Mouse (Mus musculus): Measurements from ENCODE around the gene Sacs. TPM values are rescaled to one million over a fixed set of nuclear protein-coding genes. Genes with fewer than 3 reads are reported as not detected.

Sacs gene
- polyA plus RNA-seq, 1 experiment from 2014 or later = 4.0 TPM

GRCm38 (mm10) chr14:61238751-61239150 is 100.5 kb downstream of the Sacs start:
- Histone ChIP-seq H3K4me3 (no peak overlapping the region), H3K9me3 (replicated peaks) (no peaks in the 10 kb centered on the region), H3K9ac (no peak overlapping the region), H3K4me1 (replicated peaks) (peaks cover 11% of the 10 kb centered on the region), H3K27me3 (no peaks in the 10 kb centered on the region), H3K27ac (no peak overlapping the region), H3K36me3 (no peaks in the 10 kb centered on the region), H3K4me2 (no peak overlapping the region)
- no peak for ATAC-seq (replicated peaks; ENCODE audit: insufficient number of reproducible peaks, insufficient read depth, low FRiP score, low read depth)
- 44% methylated on average over 9 of the region's 9 CpGs for WGBS

GRCm38 (mm10) chr14:61242611-61243010 is 104.4 kb downstream of the Sacs start:
- no peak overlapping the region for H3K27ac ChIP-seq
- H3K27me3 ChIP-seq = no peaks in the 10 kb centered on the region
- H3K9me3 ChIP-seq (replicated peaks) = no peaks in the 10 kb centered on the region
- WGBS = 35% methylated on average over 6 of the region's 6 CpGs
- no peak overlapping the region for H3K9ac ChIP-seq
- H3K4me2 ChIP-seq = no peak overlapping the region
- no peaks in the 10 kb centered on the region for H3K36me3 ChIP-seq
- H3K4me3 ChIP-seq = no peak overlapping the region
- ATAC-seq (replicated peaks; ENCODE audit: insufficient number of reproducible peaks, insufficient read depth, low FRiP score, low read depth) = no peak
- H3K4me1 ChIP-seq (replicated peaks) = no peaks in the 10 kb centered on the region

GRCm38 (mm10) chr14:61246444-61246843 is 108.2 kb downstream of the Sacs start:
- no peaks in the 10 kb centered on the region for H3K27me3 ChIP-seq
- ATAC-seq (replicated peaks; ENCODE audit: insufficient number of reproducible peaks, insufficient read depth, low FRiP score, low read depth) = no peak
- H3K4me1 ChIP-seq (replicated peaks) = no peaks in the 10 kb centered on the region
- peaks cover 6% of the 10 kb centered on the region for H3K9me3 ChIP-seq (replicated peaks)
- H3K9ac ChIP-seq = no peak overlapping the region
- no peak overlapping the region for H3K4me2 ChIP-seq
- H3K36me3 ChIP-seq = peaks cover 15% of the 10 kb centered on the region; the same call in 1 of the 2 replicates
- 46% methylated on average over 3 of the region's 3 CpGs for WGBS
- no peak overlapping the region for H3K4me3 ChIP-seq
- H3K27ac ChIP-seq = no peak overlapping the region

GRCm38 (mm10) chr14:61252596-61253388 is 114.5 kb downstream of the Sacs start:
- Histone ChIP-seq H3K4me2 (no peak overlapping the region; the same call in 1 of the 2 replicates), H3K4me3 (no peak overlapping the region), H3K27me3 (no peaks in the 10 kb centered on the region), H3K36me3 (peaks cover 14% of the 10 kb centered on the region; the same call in 1 of the 2 replicates), H3K27ac (peak overlapping the region; percentile 81), H3K4me1 (replicated peaks) (peaks cover 13% of the 10 kb centered on the region), H3K9me3 (replicated peaks) (peaks cover 6% of the 10 kb centered on the region), H3K9ac (no peak overlapping the region)
- peak; percentile 78; the same call in 1 of the 2 replicates for ATAC-seq (replicated peaks; ENCODE audit: insufficient number of reproducible peaks, insufficient read depth, low FRiP score, low read depth)
- WGBS = 54% methylated on average over 14 of the region's 15 CpGs

- H3K9me3 ChIP-seq (replicated peaks) = no peaks in the 10 kb centered on the region
- peaks cover 6% of the 10 kb centered on the region; the same call in 1 of the 2 replicates for H3K4me1 ChIP-seq (replicated peaks)
- H3K9ac ChIP-seq = peak within 1 kb of the TSS; percentile 36; the same call in 1 of the 2 replicates
- WGBS = 36% methylated on average over 11 of the region's 11 CpGs
- peak; percentile 70 for ATAC-seq (replicated peaks; ENCODE audit: insufficient number of reproducible peaks, insufficient read depth, low FRiP score, low read depth)
- H3K36me3 ChIP-seq = no peaks in the 10 kb centered on the region
- peak within 1 kb of the TSS; percentile 84 for H3K27ac ChIP-seq
- no peaks in the 10 kb centered on the region for H3K27me3 ChIP-seq
- peak within 1 kb of the TSS; percentile 52 for H3K4me2 ChIP-seq
- peak within 1 kb of the TSS; percentile 38 for H3K4me3 ChIP-seq
These were observed 120.1 kb downstream of the Sacs start, which contains the start of gene Sgcg for GRCm38 (mm10) chr14:61258352-61258751. TSS of gene Sgcg (minus strand) at chr14:61258490.

GRCm38 (mm10) chr14:61259084-61259483 is 120.8 kb downstream of the Sacs start:
- no peak for ATAC-seq (replicated peaks; ENCODE audit: insufficient number of reproducible peaks, insufficient read depth, low FRiP score, low read depth)
- H3K4me2 ChIP-seq = no peak overlapping the region
- WGBS = 38% methylated on average over 3 of the region's 3 CpGs

GRCm38 (mm10) chr14:61267908-61268475 is 129.7 kb downstream of the Sacs start:
- no peak for ATAC-seq (replicated peaks; ENCODE audit: insufficient number of reproducible peaks, insufficient read depth, low FRiP score, low read depth)
- H3K4me3 ChIP-seq = no peak overlapping the region
- no peak overlapping the region for H3K9ac ChIP-seq
- H3K4me2 ChIP-seq = no peak overlapping the region
- no peak overlapping the region for H3K27ac ChIP-seq
- H3K36me3 ChIP-seq = no peaks in the 10 kb centered on the region
- no peaks in the 10 kb centered on the region for H3K9me3 ChIP-seq (replicated peaks)
- H3K4me1 ChIP-seq (replicated peaks) = peaks cover 9% of the 10 kb centered on the region
- 0 out of 2 replicates have a peak, but pooled peaks cover 6% of the 10 kb centered on the region for H3K27me3 ChIP-seq
- 44% methylated on average over 5 of the region's 5 CpGs for WGBS

More at GRCm38 (mm10) chr14:61259084-61259483, 120.8 kb downstream of the Sacs start:
- no peaks in the 10 kb centered on the region for H3K36me3 ChIP-seq
- H3K4me3 ChIP-seq = no peak overlapping the region
- peaks cover 6% of the 10 kb centered on the region; the same call in 1 of the 2 replicates for H3K4me1 ChIP-seq (replicated peaks)
- H3K9ac ChIP-seq = no peak overlapping the region
- H3K27me3 ChIP-seq = no peaks in the 10 kb centered on the region
- H3K27ac ChIP-seq = 0 out of 2 replicates have a peak overlapping the region, but pooled peaks have one; percentile 84
- H3K9me3 ChIP-seq (replicated peaks) = no peaks in the 10 kb centered on the region

GRCm38 (mm10) chr14:61274414-61275198 is 136.3 kb downstream of the Sacs start:
- peaks cover 29% of the 10 kb centered on the region for H3K27me3 ChIP-seq
- no peak overlapping the region for H3K27ac ChIP-seq
- peak overlapping the region; percentile 34 for H3K4me3 ChIP-seq
- 9% methylated on average over 38 of the region's 38 CpGs for WGBS
- no peak for ATAC-seq (replicated peaks; ENCODE audit: insufficient number of reproducible peaks, insufficient read depth, low FRiP score, low read depth)
- peaks cover 8% of the 10 kb centered on the region for H3K4me1 ChIP-seq (replicated peaks)
- peak overlapping the region; percentile 59 for H3K4me2 ChIP-seq
- no peaks in the 10 kb centered on the region for H3K36me3 ChIP-seq
- no peaks in the 10 kb centered on the region for H3K9me3 ChIP-seq (replicated peaks)
- H3K9ac ChIP-seq = 0 out of 2 replicates have a peak overlapping the region, but pooled peaks have one; percentile 10

- Histone ChIP-seq H3K4me2 (no peak overlapping the region), H3K27me3 (peaks cover 24% of the 10 kb centered on the region), H3K9ac (no peak overlapping the region), H3K9me3 (replicated peaks) (no peaks in the 10 kb centered on the region), H3K4me1 (replicated peaks) (peaks cover 8% of the 10 kb centered on the region), H3K4me3 (no peak overlapping the region), H3K27ac (no peak overlapping the region), H3K36me3 (no peaks in the 10 kb centered on the region)
- no peak for ATAC-seq (replicated peaks; ENCODE audit: insufficient number of reproducible peaks, insufficient read depth, low FRiP score, low read depth)
- WGBS = 38% methylated on average over 1 of the region's 1 CpGs
These were observed 139.0 kb downstream of the Sacs start for GRCm38 (mm10) chr14:61277285-61277684.

- Histone ChIP-seq H3K4me3 (no peak overlapping the region), H3K9me3 (replicated peaks) (no peaks in the 10 kb centered on the region), H3K9ac (no peak overlapping the region), H3K4me2 (no peak overlapping the region), H3K27ac (no peak overlapping the region), H3K27me3 (peaks cover 24% of the 10 kb centered on the region), H3K4me1 (replicated peaks) (peaks cover 8% of the 10 kb centered on the region), H3K36me3 (no peaks in the 10 kb centered on the region)
- WGBS = 74% methylated on average over 7 of the region's 7 CpGs
- no peak for ATAC-seq (replicated peaks; ENCODE audit: insufficient number of reproducible peaks, insufficient read depth, low FRiP score, low read depth)
These were observed 140.5 kb downstream of the Sacs start for GRCm38 (mm10) chr14:61278676-61279300.

Measured in heart, embryonic 15.5 days (tissue).